Mouse (Mus musculus): ENCODE measurements around the gene Zfp605. TPM values are rescaled to one million over a fixed set of nuclear protein-coding genes. Genes with fewer than 3 reads are reported as not detected.
A peak's percentile ranks its signal among the peaks of the same experiment; 100 is the strongest.

Gene Zfp605
- polyA plus RNA-seq, 1 experiment from 2014 or later: 6.0 TPM

- Histone ChIP-seq H3K27me3 (ENCODE audit: low read depth, poor library complexity, severe bottlenecking) (no peaks in the 10 kb centered on the region), H3K27ac (replicated peaks) (peak overlapping the region; percentile 82), H3K4me3 (peak overlapping the region; percentile 70), H3K36me3 (peaks cover 24% of the 10 kb centered on the region), H3K4me1 (peaks cover 7% of the 10 kb centered on the region), H3K9me3 (replicated peaks) (peaks cover 3% of the 10 kb centered on the region; the same call in 1 of the 2 replicates)
- WGBS: 7% methylated on average over 18 of the region's 18 CpGs
- DNase-seq (ENCODE audit: low spot score): no peak
Measured at GRCm38 (mm10) chr5:110136087-110136464, 26.2 kb downstream of the Zfp605 start.

DNA sequence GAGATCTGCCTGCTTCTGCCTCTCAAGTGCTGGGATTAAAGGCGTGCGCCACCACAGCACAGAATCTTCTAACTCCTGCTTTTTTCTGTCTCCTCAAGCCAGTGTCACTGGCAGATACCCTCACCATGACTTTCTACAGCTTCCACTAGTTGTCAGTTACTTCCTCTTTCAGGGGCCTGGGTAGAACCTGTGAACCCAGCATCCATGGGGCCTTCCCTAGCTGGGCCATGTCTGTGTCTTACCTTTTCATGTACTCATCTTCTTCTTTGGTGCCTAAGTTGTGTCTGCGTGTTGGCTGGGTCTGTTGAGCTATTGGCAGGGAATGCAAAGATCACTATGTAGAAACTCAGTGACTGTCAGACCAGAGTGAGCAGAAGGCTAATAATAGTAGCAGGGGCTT, 27.9 kb downstream of the Zfp605 start:
- 93% methylated on average over 3 of the region's 3 CpGs for WGBS
- H3K36me3 ChIP-seq: peaks cover 35% of the 10 kb centered on the region
- no peak for DNase-seq (ENCODE audit: low spot score)
- H3K27ac ChIP-seq (replicated peaks): no peak overlapping the region
- no peaks in the 10 kb centered on the region for H3K27me3 ChIP-seq (ENCODE audit: low read depth, poor library complexity, severe bottlenecking)
- peaks cover 7% of the 10 kb centered on the region for H3K4me1 ChIP-seq
- no peak overlapping the region for H3K4me3 ChIP-seq
- H3K9me3 ChIP-seq (replicated peaks): no peaks in the 10 kb centered on the region; the same call in 1 of the 2 replicates

DNA sequence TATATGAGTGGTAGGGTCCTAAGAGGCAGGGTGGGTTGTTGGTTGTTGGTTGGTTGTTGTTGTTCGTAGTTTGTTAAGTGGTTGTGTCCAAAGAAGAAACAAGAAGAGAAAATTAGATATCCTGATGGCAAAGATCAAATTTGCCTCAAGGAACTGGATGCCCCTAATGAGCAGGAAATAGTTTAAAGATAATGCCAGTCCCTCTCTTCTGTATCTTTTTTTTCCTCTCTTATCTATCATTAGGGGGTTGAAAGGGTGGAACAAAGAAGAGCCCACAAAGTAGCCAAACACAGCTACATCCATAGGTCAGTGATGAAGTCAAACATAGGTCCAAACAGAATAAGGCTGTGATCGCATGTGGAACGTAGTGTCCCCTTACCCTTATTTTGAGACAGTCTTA, 29.4 kb downstream of the Zfp605 start:
- Histone ChIP-seq H3K27ac (replicated peaks) (no peak overlapping the region), H3K27me3 (ENCODE audit: low read depth, poor library complexity, severe bottlenecking) (no peaks in the 10 kb centered on the region), H3K4me3 (no peak overlapping the region), H3K9me3 (replicated peaks) (no peaks in the 10 kb centered on the region), H3K36me3 (peaks cover 49% of the 10 kb centered on the region), H3K4me1 (peaks cover 7% of the 10 kb centered on the region)
- 97% methylated on average over 3 of the region's 3 CpGs for WGBS
- DNase-seq (ENCODE audit: low spot score): no peak

DNA sequence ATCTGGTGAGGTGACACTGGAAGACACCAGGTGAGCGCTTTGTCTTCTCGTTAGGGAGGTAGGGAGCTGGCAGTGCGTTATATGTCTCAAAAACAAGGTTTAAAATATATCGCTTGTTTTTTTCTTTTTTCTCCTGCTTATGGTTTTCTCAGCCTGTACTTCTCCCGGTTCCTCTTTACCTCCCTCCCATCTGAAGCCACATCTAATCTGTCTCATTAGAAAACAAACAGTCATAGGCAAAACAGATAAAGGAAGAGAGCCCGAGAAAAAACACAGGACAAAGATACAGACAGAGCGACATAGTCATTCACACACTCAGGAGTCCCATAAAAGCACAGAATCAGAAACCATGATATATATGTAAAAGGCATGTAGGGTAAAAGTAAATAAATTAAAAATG, 30.5 kb downstream of the Zfp605 start:
- peaks cover 7% of the 10 kb centered on the region for H3K4me1 ChIP-seq
- no peaks in the 10 kb centered on the region for H3K27me3 ChIP-seq (ENCODE audit: low read depth, poor library complexity, severe bottlenecking)
- peaks cover 60% of the 10 kb centered on the region for H3K36me3 ChIP-seq
- 96% methylated on average over 7 of the region's 7 CpGs for WGBS
- H3K4me3 ChIP-seq: no peak overlapping the region
- no peaks in the 10 kb centered on the region for H3K9me3 ChIP-seq (replicated peaks)
- H3K27ac ChIP-seq (replicated peaks): no peak overlapping the region
- DNase-seq (ENCODE audit: low spot score): no peak

- H3K27me3 ChIP-seq (ENCODE audit: low read depth, poor library complexity, severe bottlenecking): no peaks in the 10 kb centered on the region
- DNase-seq (ENCODE audit: low spot score): no peak
- H3K4me3 ChIP-seq: no peak overlapping the region
- H3K27ac ChIP-seq (replicated peaks): no peak overlapping the region
- H3K36me3 ChIP-seq: peaks cover 79% of the 10 kb centered on the region
- H3K9me3 ChIP-seq (replicated peaks): no peaks in the 10 kb centered on the region
- no peaks in the 10 kb centered on the region for H3K4me1 ChIP-seq
- WGBS: 93% methylated on average over 2 of the region's 2 CpGs
Measured at GRCm38 (mm10) chr5:110142309-110142708, 32.4 kb downstream of the Zfp605 start.

DNA sequence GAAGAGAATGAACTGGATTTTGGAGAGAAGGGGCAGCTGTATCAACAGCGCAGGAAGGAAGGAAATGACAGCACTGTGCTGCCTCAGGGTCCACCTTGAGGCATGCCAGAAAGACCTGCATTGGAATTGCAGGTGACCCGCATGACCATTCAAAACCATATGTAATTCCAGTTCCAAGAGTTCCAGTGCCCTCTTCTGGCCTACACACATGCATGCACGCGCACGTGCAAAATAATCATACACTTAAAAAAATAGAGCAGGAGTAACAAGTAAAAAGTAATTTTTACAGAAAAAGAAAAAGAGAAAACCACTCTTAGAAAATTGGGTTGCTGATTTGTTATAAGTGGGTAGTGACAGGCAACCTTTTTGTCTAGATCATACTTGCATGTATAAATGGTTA, 33.1 kb downstream of the Zfp605 start:
- no peak for DNase-seq (ENCODE audit: low spot score)
- Histone ChIP-seq H3K36me3 (peaks cover 82% of the 10 kb centered on the region), H3K9me3 (replicated peaks) (no peaks in the 10 kb centered on the region), H3K4me1 (no peaks in the 10 kb centered on the region), H3K4me3 (no peak overlapping the region), H3K27me3 (ENCODE audit: low read depth, poor library complexity, severe bottlenecking) (no peaks in the 10 kb centered on the region), H3K27ac (replicated peaks) (no peak overlapping the region)
- WGBS: 91% methylated on average over 5 of the region's 5 CpGs

- Histone ChIP-seq H3K4me3 (no peak overlapping the region), H3K27me3 (ENCODE audit: low read depth, poor library complexity, severe bottlenecking) (no peaks in the 10 kb centered on the region), H3K36me3 (peaks cover 71% of the 10 kb centered on the region), H3K4me1 (no peaks in the 10 kb centered on the region), H3K9me3 (replicated peaks) (no peaks in the 10 kb centered on the region), H3K27ac (replicated peaks) (no peak overlapping the region)
- no peak for DNase-seq (ENCODE audit: low spot score)
- 96% methylated on average over 4 of the region's 4 CpGs for WGBS
Measured at GRCm38 (mm10) chr5:110169374-110169773, 59.5 kb downstream of the Zfp605 start.

- Histone ChIP-seq H3K27me3 (ENCODE audit: low read depth, poor library complexity, severe bottlenecking) (no peaks in the 10 kb centered on the region), H3K4me1 (peaks cover 15% of the 10 kb centered on the region), H3K27ac (replicated peaks) (peak within 1 kb of the TSS; percentile 92), H3K9me3 (replicated peaks) (no peaks in the 10 kb centered on the region), H3K36me3 (peaks cover 8% of the 10 kb centered on the region), H3K4me3 (peak within 1 kb of the TSS; percentile 77)
- peak; percentile 90 for DNase-seq (ENCODE audit: low spot score)
- WGBS: under 1% methylated on average over 41 of the region's 41 CpGs
Measured at GRCm38 (mm10) chr5:110176362-110177020, 66.6 kb downstream of the Zfp605 start, which contains the start of gene Golga3. Gene Golga3, plus strand, starts transcription at chr5:110176701.

- 5% methylated on average over 19 of the region's 19 CpGs for WGBS
- H3K36me3 ChIP-seq: peaks cover 10% of the 10 kb centered on the region
- H3K27ac ChIP-seq (replicated peaks): peak overlapping the region; percentile 92
- no peak for DNase-seq (ENCODE audit: low spot score)
- no peaks in the 10 kb centered on the region for H3K27me3 ChIP-seq (ENCODE audit: low read depth, poor library complexity, severe bottlenecking)
- peak overlapping the region; percentile 77 for H3K4me3 ChIP-seq
- H3K4me1 ChIP-seq: peaks cover 15% of the 10 kb centered on the region
- H3K9me3 ChIP-seq (replicated peaks): no peaks in the 10 kb centered on the region
Measured at GRCm38 (mm10) chr5:110177021-110177420, 67.1 kb downstream of the Zfp605 start.

GRCm38 (mm10) chr5:110178628-110179027, 68.7 kb downstream of the Zfp605 start:
- no peaks in the 10 kb centered on the region for H3K27me3 ChIP-seq (ENCODE audit: low read depth, poor library complexity, severe bottlenecking)
- H3K4me1 ChIP-seq: peaks cover 15% of the 10 kb centered on the region
- H3K9me3 ChIP-seq (replicated peaks): no peaks in the 10 kb centered on the region
- DNase-seq (ENCODE audit: low spot score): no peak
- H3K27ac ChIP-seq (replicated peaks): no peak overlapping the region
- peaks cover 20% of the 10 kb centered on the region for H3K36me3 ChIP-seq
- 84% methylated on average over 2 of the region's 2 CpGs for WGBS
- no peak overlapping the region for H3K4me3 ChIP-seq

Other genes with a start within 250 kb of the Zfp605 start
- gene Gm15446, start 186.7 kb upstream of the Zfp605 start, polyA plus RNA-seq (2016; fragmentation: Nextera tagmentation; extraction: Ambion mirVana): 0.73 and 0.91 TPM in 2 replicates
- 21.6 and 22.0 TPM in 2 replicates for gene Zfp932, start 113.6 kb upstream of the Zfp605 start, polyA plus RNA-seq (2016; fragmentation: Nextera tagmentation; extraction: Ambion mirVana)
- gene Gm17655, start 37.6 kb upstream of the Zfp605 start, polyA plus RNA-seq (2016; fragmentation: Nextera tagmentation; extraction: Ambion mirVana): 4.9 and 5.9 TPM in 2 replicates
- 1.3 and 2.6 TPM in 2 replicates for gene Gm35315, start 15.7 kb upstream of the Zfp605 start, polyA plus RNA-seq (2016; fragmentation: Nextera tagmentation; extraction: Ambion mirVana)
- gene Plcxd1, start 10.1 kb upstream of the Zfp605 start, polyA plus RNA-seq (2016; fragmentation: Nextera tagmentation; extraction: Ambion mirVana): 1.1 and 1.8 TPM in 2 replicates
- 30.0 and 36.2 TPM in 2 replicates for gene Gtpbp6, start 1.9 kb upstream of the Zfp605 start, polyA plus RNA-seq (2016; fragmentation: Nextera tagmentation; extraction: Ambion mirVana)
- 53.4 and 62.2 TPM in 2 replicates for gene Chfr, start 25.8 kb downstream of the Zfp605 start, polyA plus RNA-seq (2016; fragmentation: Nextera tagmentation; extraction: Ambion mirVana)
- 16.4 and 18.3 TPM in 2 replicates for gene Golga3, start 66.6 kb downstream of the Zfp605 start, polyA plus RNA-seq (2016; fragmentation: Nextera tagmentation; extraction: Ambion mirVana)
- 30.9 and 31.2 TPM in 2 replicates for gene Ankle2, start 120.9 kb downstream of the Zfp605 start, polyA plus RNA-seq (2016; fragmentation: Nextera tagmentation; extraction: Ambion mirVana)
- gene Pgam5, start 159.8 kb downstream of the Zfp605 start, polyA plus RNA-seq (2016; fragmentation: Nextera tagmentation; extraction: Ambion mirVana): 99.3 and 104 TPM in 2 replicates
- gene Pxmp2, start 176.1 kb downstream of the Zfp605 start, polyA plus RNA-seq (2016; fragmentation: Nextera tagmentation; extraction: Ambion mirVana): 14.8 and 14.9 TPM in 2 replicates
- 40.8 and 44.1 TPM in 2 replicates for gene Pole, start 176.2 kb downstream of the Zfp605 start, polyA plus RNA-seq (2016; fragmentation: Nextera tagmentation; extraction: Ambion mirVana)
- 0.62 and 0.73 TPM in 2 replicates for gene P2rx2, start 233.1 kb downstream of the Zfp605 start, polyA plus RNA-seq (2016; fragmentation: Nextera tagmentation; extraction: Ambion mirVana)
- gene Lrcol1, start 234.6 kb downstream of the Zfp605 start, polyA plus RNA-seq (2016; fragmentation: Nextera tagmentation; extraction: Ambion mirVana): not detected in 2 replicates